Mouse (Mus musculus): Measurements from ENCODE around the gene Gm10961. TPM values are rescaled to one million over a fixed set of nuclear protein-coding genes. Genes with fewer than 3 reads are reported as not detected.

The Gm10961 gene
- polyA plus RNA-seq, 2 experiments, result not detected

DNA sequence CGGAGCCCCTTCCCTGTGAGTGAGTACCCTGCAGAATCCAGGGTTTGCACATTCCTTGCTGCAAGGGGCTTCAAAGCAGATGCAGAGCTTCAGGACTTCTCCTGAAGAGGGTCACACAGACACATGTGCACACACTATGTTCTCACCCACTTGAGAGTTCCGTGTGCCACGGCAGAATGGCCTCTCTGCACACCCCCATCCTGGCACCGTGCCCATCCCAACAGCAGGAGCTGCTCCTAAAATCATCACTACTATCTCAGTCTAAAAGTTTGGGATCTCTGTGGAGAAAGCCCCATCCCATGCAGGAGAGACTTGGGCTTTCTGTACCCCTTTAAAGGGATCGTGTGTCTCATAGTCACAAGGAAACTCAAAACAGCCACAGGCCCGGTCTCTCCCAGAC, 44.6 kb upstream of the Gm10961 start:
- no peak overlapping the region for H3K9ac ChIP-seq (replicated peaks)
- no peak overlapping the region for H3K4me3 ChIP-seq (ENCODE audit: insufficient read depth in 1 of 2, low read depth in 2 of 2, low read length in 2 of 2)
- no peak for DNase-seq (ENCODE audit: low read depth in 3 of 3, low spot score in 3 of 3)
- no peak overlapping the region for H3K4me2 ChIP-seq (ENCODE audit: low read depth)
- H3K27ac ChIP-seq, result no peak overlapping the region
- no peak for ATAC-seq (ENCODE audit: insufficient read depth)
- H3K4me1 ChIP-seq (replicated peaks; ENCODE audit: control insufficient read depth in 2 of 2, insufficient read depth in 2 of 2, low read length in 1 of 2), result no peaks in the 10 kb centered on the region
- H3K36me3 ChIP-seq (replicated peaks; ENCODE audit: control insufficient read depth, insufficient read depth, low read depth), result no peaks in the 10 kb centered on the region
- WGBS (ENCODE audit: insufficient replicate concordance), result 56% methylated on average over 6 of the region's 6 CpGs
- peaks cover 58% of the 10 kb centered on the region for H3K27me3 ChIP-seq (ENCODE audit: control insufficient read depth, insufficient read depth, low read length)
- no peaks in the 10 kb centered on the region for H3K9me3 ChIP-seq (ENCODE audit: control insufficient read depth, low read length)
- TF ChIP-seq CTCF (IDR thresholded peaks at IDR 0.05; ENCODE audit: low read depth) (no peak), EP300 (IDR thresholded peaks at IDR 0.05; ENCODE audit: low read depth) (no peak)

GRCm38 (mm10) chr3:107591612-107592011, 39.5 kb upstream of the Gm10961 start:
- ATAC-seq (ENCODE audit: insufficient read depth), result no peak
- H3K9ac ChIP-seq (replicated peaks), result no peak overlapping the region

GRCm38 (mm10) chr3:107593632-107594031, 37.5 kb upstream of the Gm10961 start:
- H3K4me2 ChIP-seq (ENCODE audit: low read depth), result no peak overlapping the region
- H3K9ac ChIP-seq (replicated peaks), result no peak overlapping the region
- no peaks in the 10 kb centered on the region for H3K4me1 ChIP-seq (replicated peaks; ENCODE audit: control insufficient read depth in 2 of 2, insufficient read depth in 2 of 2, low read length in 1 of 2)
- H3K36me3 ChIP-seq (replicated peaks; ENCODE audit: control insufficient read depth, insufficient read depth, low read depth), result no peaks in the 10 kb centered on the region
- H3K4me3 ChIP-seq (ENCODE audit: insufficient read depth in 1 of 2, low read depth in 2 of 2, low read length in 2 of 2), result no peak overlapping the region
- DNase-seq (ENCODE audit: low read depth in 3 of 3, low spot score in 3 of 3) (no peak), ATAC-seq (ENCODE audit: insufficient read depth) (no peak)
- no peak overlapping the region for H3K27ac ChIP-seq
- 31% methylated on average over 2 of the region's 2 CpGs for WGBS (ENCODE audit: insufficient replicate concordance)
- no peaks in the 10 kb centered on the region for H3K9me3 ChIP-seq (ENCODE audit: control insufficient read depth, low read length)
- H3K27me3 ChIP-seq (ENCODE audit: control insufficient read depth, insufficient read depth, low read length), result peaks cover 64% of the 10 kb centered on the region
- no peak for TF ChIP-seq EP300 (IDR thresholded peaks at IDR 0.05; ENCODE audit: low read depth)
- TF ChIP-seq CTCF (IDR thresholded peaks at IDR 0.05; ENCODE audit: low read depth), result no peak

More at GRCm38 (mm10) chr3:107591612-107592011, 39.5 kb upstream of the Gm10961 start:
- no peak overlapping the region for H3K4me3 ChIP-seq (ENCODE audit: insufficient read depth in 1 of 2, low read depth in 2 of 2, low read length in 2 of 2)
- H3K27me3 ChIP-seq (ENCODE audit: control insufficient read depth, insufficient read depth, low read length), result peaks cover 51% of the 10 kb centered on the region
- no peaks in the 10 kb centered on the region for H3K9me3 ChIP-seq (ENCODE audit: control insufficient read depth, low read length)
- TF ChIP-seq EP300 (IDR thresholded peaks at IDR 0.05; ENCODE audit: low read depth) (no peak), CTCF (IDR thresholded peaks at IDR 0.05; ENCODE audit: low read depth) (no peak)
- no peaks in the 10 kb centered on the region for H3K36me3 ChIP-seq (replicated peaks; ENCODE audit: control insufficient read depth, insufficient read depth, low read depth)
- DNase-seq (ENCODE audit: low read depth in 3 of 3, low spot score in 3 of 3), result no peak
- WGBS (ENCODE audit: insufficient replicate concordance), result 32% methylated on average over 1 of the region's 1 CpGs
- H3K4me2 ChIP-seq (ENCODE audit: low read depth), result no peak overlapping the region
- H3K4me1 ChIP-seq (replicated peaks; ENCODE audit: control insufficient read depth in 2 of 2, insufficient read depth in 2 of 2, low read length in 1 of 2), result no peaks in the 10 kb centered on the region
- H3K27ac ChIP-seq, result no peak overlapping the region

GRCm38 (mm10) chr3:107594662-107595263, 36.4 kb upstream of the Gm10961 start, which contains the start of gene Alx3:
Gene Alx3 (plus strand): TSS chr3:107595031.
- no peak within 1 kb of the TSS for H3K9ac ChIP-seq (replicated peaks)
- TF ChIP-seq CTCF (IDR thresholded peaks at IDR 0.05; ENCODE audit: low read depth) (no peak), EP300 (IDR thresholded peaks at IDR 0.05; ENCODE audit: low read depth) (no peak)
- ATAC-seq (ENCODE audit: insufficient read depth) (no peak), DNase-seq (ENCODE audit: low read depth in 3 of 3, low spot score in 3 of 3) (no peak)
- WGBS (ENCODE audit: insufficient replicate concordance), result under 1% methylated on average over 43 of the region's 46 CpGs
- H3K4me1 ChIP-seq (replicated peaks; ENCODE audit: control insufficient read depth in 2 of 2, insufficient read depth in 2 of 2, low read length in 1 of 2), result no peaks in the 10 kb centered on the region
- peak within 1 kb of the TSS in 1 of 2 experiments; percentile 5; a peak in 2 of 4 replicates for H3K4me3 ChIP-seq (ENCODE audit: insufficient read depth in 1 of 2, low read depth in 2 of 2, low read length in 2 of 2)
- H3K9me3 ChIP-seq (ENCODE audit: control insufficient read depth, low read length), result no peaks in the 10 kb centered on the region
- H3K27ac ChIP-seq, result no peak within 1 kb of the TSS
- H3K36me3 ChIP-seq (replicated peaks; ENCODE audit: control insufficient read depth, insufficient read depth, low read depth), result no peaks in the 10 kb centered on the region
- H3K4me2 ChIP-seq (ENCODE audit: low read depth), result peak within 1 kb of the TSS; percentile 32
- H3K27me3 ChIP-seq (ENCODE audit: control insufficient read depth, insufficient read depth, low read length), result peaks cover 72% of the 10 kb centered on the region

- H3K4me2 ChIP-seq (ENCODE audit: low read depth), result peak overlapping the region; percentile 32
- H3K9me3 ChIP-seq (ENCODE audit: control insufficient read depth, low read length), result no peaks in the 10 kb centered on the region
- 2% methylated on average over 49 of the region's 50 CpGs for WGBS (ENCODE audit: insufficient replicate concordance)
- TF ChIP-seq EP300 (IDR thresholded peaks at IDR 0.05; ENCODE audit: low read depth) (no peak), CTCF (IDR thresholded peaks at IDR 0.05; ENCODE audit: low read depth) (no peak)
- no peak overlapping the region for H3K27ac ChIP-seq
- H3K27me3 ChIP-seq (ENCODE audit: control insufficient read depth, insufficient read depth, low read length), result peaks cover 75% of the 10 kb centered on the region
- ATAC-seq (ENCODE audit: insufficient read depth) (no peak), DNase-seq (ENCODE audit: low read depth in 3 of 3, low spot score in 3 of 3) (no peak)
- peak overlapping the region in 1 of 2 experiments; percentile 5; a peak in 2 of 4 replicates for H3K4me3 ChIP-seq (ENCODE audit: insufficient read depth in 1 of 2, low read depth in 2 of 2, low read length in 2 of 2)
- H3K36me3 ChIP-seq (replicated peaks; ENCODE audit: control insufficient read depth, insufficient read depth, low read depth), result no peaks in the 10 kb centered on the region
- H3K9ac ChIP-seq (replicated peaks), result no peak overlapping the region
- no peaks in the 10 kb centered on the region for H3K4me1 ChIP-seq (replicated peaks; ENCODE audit: control insufficient read depth in 2 of 2, insufficient read depth in 2 of 2, low read length in 1 of 2)
Observed at GRCm38 (mm10) chr3:107595264-107595937, 35.7 kb upstream of the Gm10961 start.
